Mouse (Mus musculus) ES-Bruce4 (cell line): ENCODE data around the gene Hoxa13. TPM values are rescaled to one million over a fixed set of nuclear protein-coding genes. Genes with fewer than 3 reads are reported as not detected.

ENCODE experiments used
- H3K27ac ChIP-seq: 2 replicates; pipeline ENCODE4 v1.5.1; 2012; ENCODE audit warnings: low read length, inconsistent platforms; ENCODE audit not compliant: insufficient read depth
- H3K27me3 ChIP-seq: 2 replicates; pipeline ENCODE4 v1.6.1; 2012; ENCODE audit warnings: mild to moderate bottlenecking, low read length, inconsistent platforms; ENCODE audit not compliant: control insufficient read depth, poor library complexity, insufficient read depth, severe bottlenecking
- H3K36me3 ChIP-seq: 2 replicates; pipeline ENCODE4 v1.6.1; 2012; ENCODE audit warnings: inconsistent platforms, mild to moderate bottlenecking, low read length, moderate library complexity; ENCODE audit not compliant: control insufficient read depth, poor library complexity, insufficient read depth, severe bottlenecking
- H3K4me1 ChIP-seq: one replicate; pipeline ENCODE4 v1.8.1; 2011; ENCODE audit warnings: low read length; ENCODE audit not compliant: control insufficient read depth, insufficient read depth
- H3K4me3 ChIP-seq: 2 replicates; pipeline ENCODE4 v1.5.1; 2011; ENCODE audit warnings: low read depth, mild to moderate bottlenecking, low read length
- H3K9ac ChIP-seq: 2 replicates; pipeline ENCODE4 v1.6.1; 2012; ENCODE audit warnings: low read depth, mild to moderate bottlenecking, inconsistent platforms; ENCODE audit not compliant: poor library complexity, severe bottlenecking
- H3K9me3 ChIP-seq: replicated peaks from 2 replicates; pipeline ENCODE4 v1.6.1; 2012; ENCODE audit warnings: mild to moderate bottlenecking, low read length, inconsistent platforms; ENCODE audit not compliant: control insufficient read depth, poor library complexity, insufficient read depth, severe bottlenecking
- CTCF ChIP-seq: IDR thresholded peaks from one replicate; pipeline ENCODE4 v1.8.1; 2011; ENCODE audit warnings: low read depth, low read length
- EP300 ChIP-seq: IDR thresholded peaks from 2 replicates; pipeline ENCODE4 v1.6.1; 2011; ENCODE audit warnings: low read depth, low read length; ENCODE audit not compliant: insufficient read depth
- POLR2A ChIP-seq: IDR thresholded peaks from one replicate; pipeline ENCODE4 v1.8.1; 2011; ENCODE audit warnings: low read length; ENCODE audit not compliant: insufficient read depth
- polyA plus RNA-seq: library from polyadenylated mRNA; stranded (reverse); fragments of >200 nt; gene quantifications from 2 replicates; pipeline ENCODE4 v1.2.4, GENCODE M21; 2011; ENCODE audit warnings: low read depth; ENCODE audit not compliant: missing spikeins, insufficient read depth, insufficient read length

The Hoxa13 gene
- polyA plus RNA-seq, 1 experiment, result 0.25 TPM

DNA sequence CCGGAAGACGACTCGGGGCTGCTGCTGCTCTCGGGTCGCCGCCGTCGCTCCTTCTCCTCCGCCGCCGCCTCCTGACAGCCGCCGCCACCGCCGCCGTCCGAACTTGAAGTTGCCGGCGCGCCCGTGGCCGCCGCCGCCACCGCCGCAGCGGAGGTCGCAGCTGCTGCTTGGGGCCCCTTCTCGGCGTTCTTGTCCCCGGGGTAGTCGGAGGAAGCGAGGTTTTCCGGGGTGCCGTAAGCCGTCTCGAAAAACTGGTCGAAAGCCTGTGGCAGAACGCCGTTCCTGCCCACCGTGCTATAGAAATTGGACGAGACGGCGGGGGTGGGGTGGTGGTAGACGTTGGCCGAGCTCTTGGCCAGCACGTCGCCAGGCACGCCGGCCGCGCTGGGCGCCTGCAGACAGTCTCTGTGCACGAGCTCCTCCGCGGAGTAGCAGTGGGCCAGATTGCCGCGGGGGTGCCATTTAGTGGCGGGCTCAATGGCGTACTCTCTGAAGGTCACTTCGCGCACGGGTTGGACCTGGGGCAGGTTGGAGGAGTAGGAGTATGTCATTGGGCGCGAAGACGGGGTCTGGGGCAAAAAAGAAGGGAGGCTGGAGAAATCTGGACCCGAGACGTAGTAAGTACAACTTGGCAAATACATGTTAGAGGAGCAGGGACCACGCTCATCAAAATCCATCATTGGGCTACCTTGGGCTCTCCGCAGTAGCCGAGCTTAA is 15.5 kb downstream of the Hoxa13 start:
- TF ChIP-seq POLR2A (no peak), EP300 (no peak), CTCF (no peak)
- Histone ChIP-seq H3K27me3 (peaks cover 64% of the 10 kb centered on the region), H3K4me1 (no peaks in the 10 kb centered on the region), H3K9me3 (no peaks in the 10 kb centered on the region), H3K27ac (no peak overlapping the region), H3K9ac (peak overlapping the region; percentile 39; the same call in 1 of the 2 replicates), H3K36me3 (no peaks in the 10 kb centered on the region), H3K4me3 (peak overlapping the region; percentile 6)

DNA sequence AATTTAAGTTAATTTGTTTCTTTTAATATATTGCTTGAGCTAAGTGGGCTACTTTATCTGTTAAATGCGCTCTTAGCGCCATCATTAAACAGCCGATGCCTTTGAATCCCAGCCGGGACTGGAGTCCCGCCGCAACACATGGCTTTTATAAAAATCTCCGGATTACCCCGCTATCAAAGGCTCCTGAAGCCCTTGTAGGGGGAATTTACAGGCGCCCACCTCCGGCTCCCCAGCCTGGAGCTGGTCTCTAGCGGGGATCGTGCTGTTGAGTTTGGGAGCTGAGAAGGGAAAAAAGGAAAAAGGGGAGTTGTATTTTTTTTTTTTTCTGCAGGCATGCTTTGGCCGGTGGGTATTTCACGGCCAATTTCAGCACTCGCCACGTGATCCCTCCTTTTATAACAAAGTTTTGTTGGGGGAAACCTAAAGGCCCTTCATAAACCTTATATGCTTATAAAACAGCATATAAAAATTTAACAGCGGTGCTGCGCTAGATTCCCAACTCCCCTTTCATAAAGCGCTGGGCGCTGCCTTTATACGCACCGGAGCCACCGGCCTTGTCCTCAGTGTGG is 16.1 kb downstream of the Hoxa13 start:
- Histone ChIP-seq H3K27me3 (peaks cover 64% of the 10 kb centered on the region), H3K9me3 (no peaks in the 10 kb centered on the region), H3K4me1 (no peaks in the 10 kb centered on the region), H3K36me3 (no peaks in the 10 kb centered on the region), H3K4me3 (no peak overlapping the region), H3K9ac (peak overlapping the region; percentile 39; the same call in 1 of the 2 replicates), H3K27ac (no peak overlapping the region)
- TF ChIP-seq CTCF, result no peak
- no peak for TF ChIP-seq POLR2A
- TF ChIP-seq EP300, result no peak

- Histone ChIP-seq H3K36me3 (no peaks in the 10 kb centered on the region), H3K4me1 (no peaks in the 10 kb centered on the region), H3K4me3 (no peak overlapping the region), H3K9ac (no peak overlapping the region), H3K27ac (no peak overlapping the region), H3K9me3 (no peaks in the 10 kb centered on the region), H3K27me3 (peaks cover 58% of the 10 kb centered on the region)
- 0 out of 2 replicates have a peak, but pooled peaks have one; percentile 39 for TF ChIP-seq EP300
- no peak for TF ChIP-seq CTCF
Measured at GRCm38 (mm10) chr6:52243681-52244121, 17.0 kb downstream of the Hoxa13 start.

DNA sequence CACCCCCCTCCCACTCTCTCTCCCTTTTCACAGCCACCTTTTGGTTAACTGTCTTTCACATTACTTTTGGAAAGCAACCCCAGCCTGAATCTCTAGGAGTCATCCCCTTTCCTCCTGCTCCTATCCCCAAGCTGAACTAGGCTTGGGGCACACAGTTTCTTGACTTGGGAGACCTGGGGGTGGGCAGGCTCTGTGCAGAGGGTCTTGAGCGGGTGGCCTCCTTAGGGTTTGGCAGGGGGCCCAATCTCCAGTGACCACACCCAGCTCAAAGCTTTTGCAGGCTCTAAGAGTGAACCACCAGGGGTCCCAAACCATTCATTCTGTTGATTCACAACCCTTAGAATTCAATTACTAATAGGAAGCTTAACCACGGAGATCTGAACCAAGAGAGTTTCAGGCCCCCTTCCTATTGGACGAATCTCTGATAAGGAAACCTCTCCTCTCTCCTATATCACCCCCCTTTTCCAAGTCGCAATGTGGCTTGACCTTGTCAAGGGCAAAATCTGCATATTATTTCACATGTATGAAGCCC is 17.8 kb downstream of the Hoxa13 start:
- no peak overlapping the region for H3K4me3 ChIP-seq
- H3K4me1 ChIP-seq, result no peaks in the 10 kb centered on the region
- no peak overlapping the region for H3K9ac ChIP-seq
- no peaks in the 10 kb centered on the region for H3K9me3 ChIP-seq
- H3K36me3 ChIP-seq, result no peaks in the 10 kb centered on the region
- no peak for TF ChIP-seq CTCF
- TF ChIP-seq EP300, result no peak
- H3K27me3 ChIP-seq, result peaks cover 55% of the 10 kb centered on the region
- no peak overlapping the region for H3K27ac ChIP-seq

DNA sequence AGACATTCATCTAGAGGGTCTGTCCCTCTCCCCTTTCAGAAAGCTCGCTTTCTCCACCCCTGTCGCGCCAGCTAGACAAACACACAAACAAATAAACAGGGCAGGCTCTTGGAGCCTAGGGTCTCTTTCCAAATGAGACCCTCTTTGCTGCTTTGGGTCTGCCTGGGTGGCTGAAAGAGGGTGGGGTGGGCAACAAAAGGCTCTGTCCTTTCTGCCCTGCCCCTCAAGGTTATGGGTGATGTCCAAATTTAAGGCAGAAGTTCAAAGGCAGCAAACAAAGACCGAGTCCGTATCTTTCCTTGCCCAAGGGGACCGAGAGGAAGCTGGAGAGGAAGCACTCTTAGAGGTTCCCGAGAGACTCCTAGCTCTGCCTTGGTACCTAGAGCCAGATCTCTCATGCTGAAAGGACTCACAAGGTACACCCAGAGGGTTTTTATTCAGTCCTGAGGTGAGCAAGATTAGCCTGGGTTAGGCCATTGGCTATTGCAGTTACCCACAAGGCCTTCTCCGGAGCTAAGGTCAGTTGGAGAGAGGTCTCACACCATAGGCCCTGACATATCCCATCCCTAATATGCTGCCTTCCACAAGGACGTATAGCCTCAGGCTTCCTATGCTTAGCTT is 19.6 kb downstream of the Hoxa13 start:
- Histone ChIP-seq H3K27me3 (peaks cover 61% of the 10 kb centered on the region), H3K9ac (no peak overlapping the region)

More for the DNA sequence above, 19.6 kb downstream of the Hoxa13 start:
- H3K4me3 ChIP-seq, result no peak overlapping the region
- H3K36me3 ChIP-seq, result no peaks in the 10 kb centered on the region
- TF ChIP-seq POLR2A (no peak), CTCF (no peak), EP300 (no peak)
- H3K9me3 ChIP-seq, result no peaks in the 10 kb centered on the region
- no peaks in the 10 kb centered on the region for H3K4me1 ChIP-seq
- no peak overlapping the region for H3K27ac ChIP-seq
